Mouse (Mus musculus): ENCODE data around the gene Prx.

Gene Prx

GRCm38 (mm10) chr7:27499036-27499435 lies at the start of gene Prx:
TSS of gene Prx (plus strand) at chr7:27499324.
- DNase-seq (ENCODE audit: low spot score), result no peak

DNA sequence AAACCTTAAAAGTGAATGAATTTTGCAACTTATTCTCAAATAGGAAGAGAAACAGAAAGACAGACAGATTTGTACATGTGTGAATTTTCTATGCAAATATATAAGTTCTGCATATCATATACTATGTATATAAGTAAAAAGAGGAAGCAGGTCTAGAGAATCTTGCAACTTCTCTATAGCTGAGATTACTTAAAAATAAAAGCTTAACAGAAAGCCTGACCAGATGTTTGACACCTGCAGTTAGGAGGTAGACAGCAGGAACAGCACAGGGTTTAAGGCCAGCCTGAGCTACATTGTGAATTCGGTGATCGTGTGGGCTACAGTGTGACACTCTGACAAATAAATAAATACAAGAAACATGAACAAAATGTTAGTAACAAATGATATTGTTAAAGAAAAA lies 47.8 kb upstream of the Prx start:
- DNase-seq (ENCODE audit: low spot score), result no peak

DNA sequence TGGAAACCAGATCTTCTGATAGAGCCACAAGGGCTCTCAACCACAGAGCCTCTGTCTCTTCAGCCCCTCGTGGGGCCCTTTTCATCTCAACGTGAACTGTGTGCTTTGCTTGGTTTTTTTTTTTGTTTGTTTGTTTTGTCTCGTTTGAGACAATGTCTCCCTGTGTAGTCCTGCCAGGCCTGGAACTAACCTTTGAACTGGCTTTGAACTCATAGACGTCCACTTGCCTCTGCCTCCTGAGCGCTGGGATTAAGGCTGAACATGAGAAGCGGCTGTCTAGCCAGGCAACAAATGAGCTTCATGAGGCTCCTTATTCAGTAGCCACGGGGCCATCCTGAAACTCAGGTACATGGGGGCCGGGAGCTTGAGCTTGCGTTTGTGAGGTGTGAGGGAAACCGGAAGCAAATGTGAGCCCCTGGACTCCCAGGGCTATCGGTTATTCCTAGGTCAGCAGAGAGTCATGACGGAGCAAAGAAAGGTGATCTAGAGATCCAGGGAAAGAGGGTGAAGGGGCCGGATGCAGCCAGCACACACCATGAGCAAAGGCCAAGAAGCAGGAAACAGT lies 46.8 kb upstream of the Prx start:
- no peak for DNase-seq (ENCODE audit: low spot score)

DNA sequence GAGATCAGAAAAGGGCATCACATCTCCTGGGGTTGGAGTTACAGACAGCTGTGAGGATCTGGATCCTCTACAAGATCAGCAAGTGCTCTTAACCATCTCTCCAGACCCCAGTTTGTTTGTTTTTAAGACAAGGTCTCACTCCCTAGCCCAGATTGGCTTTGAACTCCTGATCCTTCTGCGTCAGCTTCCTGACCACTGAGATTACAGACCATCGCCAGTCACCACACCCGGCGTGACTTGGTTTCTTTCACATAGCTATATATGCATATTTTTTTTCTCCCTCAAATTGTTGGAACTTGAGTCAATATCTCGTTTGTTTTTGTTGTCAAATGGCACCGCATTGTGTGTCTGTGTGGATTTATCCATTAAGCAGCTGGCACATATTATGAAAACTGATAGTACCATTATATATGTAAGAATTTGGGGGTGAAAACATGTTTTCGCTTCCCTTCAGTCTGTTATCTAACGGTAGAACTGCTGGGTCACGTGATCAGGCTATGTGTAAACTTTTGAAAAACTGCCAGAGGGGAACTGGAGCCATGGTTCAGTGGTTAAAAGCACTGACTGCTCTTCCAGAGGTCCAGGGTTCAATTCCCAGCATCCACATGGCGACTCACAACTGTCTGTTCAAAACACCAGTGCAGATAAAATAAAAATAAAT lies 44.5 kb upstream of the Prx start:
- DNase-seq (ENCODE audit: low spot score), result no peak

GRCm38 (mm10) chr7:27455273-27455672 lies 43.9 kb upstream of the Prx start:
- DNase-seq (ENCODE audit: low spot score), result no peak

- DNase-seq (ENCODE audit: low spot score), result no peak
Measured at GRCm38 (mm10) chr7:27458614-27459013, 40.5 kb upstream of the Prx start.

DNA sequence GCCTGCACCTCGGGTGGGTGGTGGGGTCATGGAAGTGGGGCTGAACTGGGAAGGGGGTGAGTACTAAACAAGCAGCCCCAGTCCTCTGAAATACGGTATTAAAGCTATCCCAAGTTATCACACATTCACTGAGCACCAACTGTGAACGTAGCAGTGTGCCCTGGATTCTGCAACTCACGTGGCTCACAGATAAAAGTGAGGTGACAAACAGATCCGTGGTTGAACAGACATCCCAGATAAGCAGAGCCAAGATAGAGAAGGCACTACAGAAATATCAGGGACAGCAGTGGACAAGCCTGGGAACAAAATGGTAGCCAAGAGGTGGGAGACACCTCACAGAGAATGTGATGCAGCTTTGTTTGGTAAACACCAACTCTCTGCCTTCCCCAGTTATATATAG lies 39.5 kb upstream of the Prx start:
- no peak for DNase-seq (ENCODE audit: low spot score)

- no peak for DNase-seq (ENCODE audit: low spot score)
Measured at GRCm38 (mm10) chr7:27460477-27460876, 38.6 kb upstream of the Prx start.

DNA sequence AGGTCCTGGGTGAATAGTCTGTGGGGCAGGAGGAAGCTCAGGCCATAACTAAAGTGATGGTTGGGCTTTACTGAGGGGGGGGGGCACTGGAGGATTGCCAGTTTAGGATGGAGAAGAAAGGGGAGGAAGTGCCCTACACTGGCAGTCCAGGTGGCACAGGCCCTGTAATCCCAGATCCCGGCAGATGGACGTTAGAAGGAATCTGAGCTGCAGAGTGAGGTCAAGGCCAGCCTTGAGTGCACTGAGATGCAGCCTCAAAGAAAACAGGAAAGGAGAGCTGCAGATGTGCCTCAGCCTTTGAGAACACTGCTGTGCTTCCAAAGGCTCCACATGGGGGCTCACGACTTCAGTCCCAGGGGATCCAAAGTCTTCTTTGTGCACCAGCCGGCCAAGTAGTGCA lies 31.5 kb upstream of the Prx start:
- peak; percentile 14 for DNase-seq (ENCODE audit: low spot score)

- DNase-seq (ENCODE audit: low spot score), result no peak
Measured at GRCm38 (mm10) chr7:27471390-27472120, 27.6 kb upstream of the Prx start.

DNA sequence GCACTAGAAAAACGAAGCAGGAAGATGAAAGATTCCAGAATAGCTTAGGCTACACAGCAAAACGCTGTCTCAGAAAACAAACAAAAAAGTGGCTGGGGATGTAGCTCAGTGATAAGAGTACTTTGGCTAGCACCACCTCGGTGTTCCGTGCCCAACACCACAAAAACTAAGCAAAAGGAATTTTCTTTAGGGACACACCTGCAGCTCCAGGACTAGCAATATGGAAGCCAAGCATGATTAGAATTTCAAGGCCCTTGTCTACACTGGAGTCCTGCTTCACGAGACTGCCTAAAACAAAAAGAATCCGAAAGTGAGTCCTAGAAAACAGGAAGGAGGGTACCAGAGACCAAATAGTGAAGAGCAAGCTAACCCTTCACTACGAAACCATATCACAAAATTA lies 26.5 kb upstream of the Prx start:
- DNase-seq (ENCODE audit: low spot score), result peak; percentile 15

DNA sequence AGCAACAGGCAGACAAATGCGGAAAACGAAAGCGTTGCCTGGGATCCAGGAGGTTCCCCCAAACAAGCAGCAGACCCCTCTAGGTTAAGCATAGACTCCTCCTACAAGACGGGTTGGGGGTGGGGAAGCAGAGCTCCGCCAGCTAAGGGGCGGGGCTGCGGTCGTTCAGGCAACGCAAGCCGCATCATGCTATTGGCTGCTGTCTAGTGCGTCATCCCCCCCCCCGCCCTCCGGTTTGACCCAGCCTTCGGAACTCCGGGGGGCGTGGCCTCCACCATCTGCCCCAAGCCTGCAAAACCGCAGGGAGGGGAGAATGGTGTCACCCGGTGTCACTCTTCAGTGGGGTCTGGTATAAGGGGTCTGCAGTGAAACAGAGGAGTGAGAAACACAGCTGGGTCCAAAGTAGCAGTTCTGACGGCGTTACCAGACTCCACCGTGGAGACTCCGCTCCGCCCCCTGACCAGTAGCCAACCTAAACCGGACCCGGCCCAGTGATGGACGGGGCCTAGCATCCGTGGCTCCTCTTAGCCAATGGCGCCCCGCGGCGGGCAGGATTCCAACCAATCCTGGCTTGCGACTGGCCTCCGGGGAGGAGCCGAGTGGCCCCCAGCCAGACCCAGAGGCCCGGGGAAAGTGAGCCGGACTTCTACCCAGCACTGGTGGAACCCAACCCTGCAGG lies 25.8 kb upstream of the Prx start, which contains the start of gene Sertad3:
Sertad3 (plus strand) TSS at position 613 of the 679 bp plus-strand sequence.
- DNase-seq (ENCODE audit: low spot score), result peak; percentile 97

- no peak for DNase-seq (ENCODE audit: low spot score)
Measured at GRCm38 (mm10) chr7:27473835-27474489, 25.2 kb upstream of the Prx start.

DNA sequence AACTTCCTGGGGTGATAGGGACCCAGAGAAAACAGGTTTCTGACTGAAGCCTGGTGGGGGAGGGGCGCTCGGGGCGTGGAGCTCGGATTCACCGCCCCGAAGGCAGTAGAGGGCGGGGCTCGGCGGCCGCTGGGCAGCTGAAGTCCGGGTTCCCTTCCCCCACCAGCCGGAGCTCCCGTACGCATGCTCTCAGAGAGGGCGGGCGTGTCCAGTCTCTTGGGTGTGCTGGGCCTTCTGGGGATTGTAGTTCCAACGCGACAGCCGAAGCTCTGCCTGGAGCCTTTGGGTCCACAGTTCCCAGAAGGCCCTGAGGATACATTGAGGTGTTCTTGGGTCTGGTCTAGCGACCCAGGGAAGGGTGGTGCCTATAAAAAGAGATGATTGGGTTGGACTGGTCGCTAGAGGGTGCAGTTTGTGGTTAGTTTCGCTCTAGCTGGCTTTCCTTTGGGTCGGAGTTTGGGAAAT lies 24.6 kb upstream of the Prx start:
- DNase-seq (ENCODE audit: low spot score), result peak; percentile 98

- no peak for DNase-seq (ENCODE audit: low spot score)
Measured at GRCm38 (mm10) chr7:27475596-27475995, 23.5 kb upstream of the Prx start.

DNA sequence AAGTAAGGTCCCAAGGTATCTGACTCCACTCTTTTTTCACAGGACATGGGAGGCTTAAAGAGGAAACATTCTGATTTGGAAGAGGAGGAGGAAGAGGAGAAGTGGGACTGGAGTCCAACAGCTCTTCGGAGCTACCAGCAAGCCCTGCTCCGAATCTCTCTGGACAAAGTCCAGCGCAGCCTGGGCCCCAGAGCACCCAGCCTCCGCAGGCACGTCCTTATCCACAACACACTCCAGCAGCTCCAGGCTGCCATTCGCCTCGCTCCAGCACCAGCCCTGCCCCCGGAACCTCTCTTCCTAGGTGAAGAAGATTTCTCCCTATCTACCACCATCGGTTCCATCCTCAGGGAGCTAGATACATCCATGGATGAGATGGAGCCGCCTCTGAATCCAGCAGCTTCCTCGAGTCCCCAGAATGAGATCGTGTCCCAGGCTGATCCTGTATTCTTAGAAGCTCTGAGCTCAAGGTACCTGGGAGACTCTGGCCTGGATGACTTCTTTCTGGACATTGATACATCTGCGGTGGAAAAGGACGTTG lies 23.0 kb upstream of the Prx start:
- DNase-seq (ENCODE audit: low spot score), result no peak

GRCm38 (mm10) chr7:27478561-27478960 lies 20.6 kb upstream of the Prx start:
- no peak for DNase-seq (ENCODE audit: low spot score)

- no peak for DNase-seq (ENCODE audit: low spot score)
Measured at GRCm38 (mm10) chr7:27479750-27480149, 19.4 kb upstream of the Prx start.

DNA sequence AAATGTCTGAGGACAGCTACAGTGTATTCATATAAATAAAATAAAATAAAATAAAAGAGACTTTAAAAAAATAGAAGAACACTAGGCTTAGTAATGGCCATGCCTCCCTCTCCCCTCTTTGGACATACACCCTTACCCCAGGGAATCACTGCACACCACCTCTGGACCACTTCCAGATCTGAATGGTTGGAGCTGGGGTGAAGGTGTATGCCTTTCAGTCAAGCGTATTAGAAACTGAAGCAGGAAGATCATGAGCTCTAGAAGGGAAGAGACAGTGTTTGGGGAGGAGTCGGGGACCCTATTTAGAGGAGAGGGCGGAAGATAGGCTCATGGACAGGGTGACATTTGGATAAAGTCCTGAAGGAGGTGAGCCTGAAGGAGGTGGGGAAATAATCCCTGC lies 18.6 kb upstream of the Prx start:
- DNase-seq (ENCODE audit: low spot score), result no peak

DNA sequence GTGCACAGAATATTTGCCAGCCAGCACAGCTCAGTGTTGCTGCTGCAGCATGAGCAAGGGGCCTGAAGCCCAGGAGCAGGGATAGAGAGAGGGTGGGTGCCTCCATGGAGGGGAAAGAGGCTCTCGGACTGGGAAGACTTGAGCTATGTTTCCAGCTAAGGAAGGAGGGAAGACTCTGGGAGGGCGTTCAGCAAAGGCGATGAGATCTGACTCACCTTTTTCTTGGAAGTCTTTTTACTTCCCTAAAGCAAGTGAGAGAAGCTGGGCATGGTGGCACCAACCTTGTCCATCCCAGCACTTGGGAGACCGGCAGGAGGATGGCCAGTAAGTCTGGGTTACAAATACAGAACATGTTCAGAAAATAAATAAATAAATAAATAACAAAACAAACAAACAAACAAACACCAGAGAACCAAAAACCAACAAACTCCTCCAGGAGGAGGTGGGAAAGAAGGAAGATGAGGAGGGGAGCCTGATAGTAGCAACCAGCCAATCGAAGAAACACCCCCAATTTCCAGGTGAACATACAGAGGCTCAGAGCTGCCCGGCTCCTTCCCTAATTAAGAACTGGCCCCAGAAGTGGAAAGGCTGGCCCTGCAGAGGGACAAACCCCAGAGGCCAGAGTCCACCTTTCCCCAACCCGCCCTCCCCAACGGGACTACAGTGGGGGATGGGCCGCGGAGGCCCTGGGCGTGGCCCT lies 18.0 kb upstream of the Prx start:
- no peak for DNase-seq (ENCODE audit: low spot score)

GRCm38 (mm10) chr7:27481627-27481969 lies 17.5 kb upstream of the Prx start:
- peak; percentile 91 for DNase-seq (ENCODE audit: low spot score)
